Mouse (Mus musculus) ES-E14 (cell line): ENCODE measurements around the gene Fancf. TPM values are rescaled to one million over a fixed set of nuclear protein-coding genes. Genes with fewer than 3 reads are reported as not detected.

ENCODE experiments used
- DNase-seq: peaks from one replicate; pipeline ENCODE4 v3.0.0-alpha.2; 2013; ENCODE audit warnings: low read depth, low spot score
- H3K27ac ChIP-seq: 2 replicates; pipeline ENCODE4 v1.5.1; 2012; ENCODE audit warnings: low read depth, mild to moderate bottlenecking, low read length, moderate library complexity, mixed read lengths; ENCODE audit not compliant: poor library complexity, insufficient read depth, severe bottlenecking
- H3K36me3 ChIP-seq: 2 replicates; pipeline ENCODE4 v1.6.1; 2012; ENCODE audit warnings: mild to moderate bottlenecking, low read length, moderate library complexity, mixed read lengths; ENCODE audit not compliant: control insufficient read depth, poor library complexity, insufficient read depth, severe bottlenecking
- H3K4me1 ChIP-seq, 2 experiments: fragments of 150-350 bp in 1 of 2; sonication (generic) in 1 of 2; 2 replicates each; pipeline ENCODE4 v1.6.1; 2012; ENCODE audit warnings: low read length in 2 of 2, mild to moderate bottlenecking in 1 of 2, mixed read lengths in 1 of 2; ENCODE audit not compliant: control insufficient read depth in 2 of 2, insufficient read depth in 2 of 2, poor library complexity in 1 of 2
- H3K4me3 ChIP-seq, 2 experiments: fragments of 150-350 bp in 1 of 2; sonication (generic) in 1 of 2; 2 replicates each; pipeline ENCODE4 v1.5.1; 2012; ENCODE audit warnings: low read length in 2 of 2, low read depth in 1 of 2, mild to moderate bottlenecking in 1 of 2, mixed read lengths in 1 of 2; ENCODE audit not compliant: insufficient read depth in 1 of 2, poor library complexity in 1 of 2, severe bottlenecking in 1 of 2
- H3K9ac ChIP-seq: 2 replicates; pipeline ENCODE4 v1.6.1; 2012; ENCODE audit warnings: low read depth, mild to moderate bottlenecking, low read length, mixed read lengths; ENCODE audit not compliant: poor library complexity, insufficient read depth, severe bottlenecking
- H3K9me3 ChIP-seq: fragments of 150-350 bp; sonication (generic); 2 replicates; pipeline ENCODE4 v1.6.1; 2012; ENCODE audit warnings: low read depth, mild to moderate bottlenecking, low read length; ENCODE audit not compliant: control insufficient read depth, insufficient read depth
- CHD2 ChIP-seq: IDR thresholded peaks from 2 replicates; pipeline ENCODE4 v1.6.1; 2014; ENCODE audit warnings: mild to moderate bottlenecking, low read depth, low read length, inconsistent platforms
- MAFK ChIP-seq: IDR thresholded peaks from 2 replicates; pipeline ENCODE4 v1.6.1; 2014; ENCODE audit warnings: mild to moderate bottlenecking, low read depth, low read length, inconsistent platforms; ENCODE audit not compliant: insufficient read depth
- ZC3H11A ChIP-seq: IDR thresholded peaks from 2 replicates; pipeline ENCODE4 v1.6.1; 2012; ENCODE audit warnings: low read depth, mild to moderate bottlenecking, inconsistent platforms, low read length, borderline replicate concordance
- ZNF384 ChIP-seq: IDR thresholded peaks from 2 replicates; pipeline ENCODE4 v1.6.1; 2012; ENCODE audit warnings: low read depth, low read length, inconsistent platforms
- in situ Hi-C, 2 experiments: fragments of 600-800 bp; cut with MboI; formaldehyde crosslinking; loops; one replicate each; pipeline ENCODE4 v1.15.1; 2025; ENCODE audit warnings: low sequenced_read_pairs in 2 of 2, inconsistent platforms in 1 of 2; ENCODE audit not compliant: unreplicated experiment in 2 of 2
- total RNA-seq: library from RNA; depleted of rRNA; stranded (reverse); fragments of 300-350 nt; gene quantifications from 2 replicates; pipeline ENCODE4 v1.2.3, GENCODE M21; 2012; rRNA removed

The Fancf gene
- total RNA-seq, 1 experiment: 4.9 TPM

DNA sequence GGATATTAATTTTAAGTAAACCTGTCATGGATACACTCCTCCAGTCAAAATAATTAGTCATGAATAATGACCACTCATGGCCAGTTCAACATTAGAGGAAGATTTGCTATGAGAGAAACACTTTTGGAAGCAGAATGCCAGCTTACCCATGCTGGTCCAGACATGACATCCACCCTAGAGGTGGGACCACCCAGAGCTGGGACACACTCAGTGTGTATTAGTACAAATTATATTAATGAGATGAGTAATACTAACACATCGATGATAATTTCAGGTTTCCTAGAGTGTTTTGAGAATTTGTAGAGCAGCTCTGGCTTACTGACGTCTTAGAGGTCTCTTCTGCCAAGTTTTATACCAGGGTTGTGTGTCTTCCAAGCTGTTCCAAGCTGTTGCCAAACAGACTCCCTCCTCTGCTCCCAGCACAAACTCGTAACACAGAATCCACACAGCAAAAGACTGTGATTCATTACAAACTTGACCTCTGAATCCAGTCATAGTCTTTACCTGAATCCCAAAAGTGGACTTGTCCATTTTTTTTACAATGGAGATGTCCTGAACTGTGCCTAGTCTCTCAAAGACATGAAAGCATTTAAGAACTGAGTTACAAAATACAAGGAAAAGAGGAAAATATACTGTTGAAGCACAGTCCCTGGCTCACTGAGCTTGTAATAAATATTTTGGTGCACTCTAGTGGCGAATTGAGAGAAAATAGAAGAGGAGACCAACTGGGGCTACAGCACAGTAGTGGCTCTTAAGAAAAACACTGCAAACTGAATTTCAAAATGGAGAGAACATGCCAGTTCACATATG is 46.4 kb downstream of the Fancf start:
- TF ChIP-seq CHD2: no peak
- TF ChIP-seq ZNF384: no peak
- no peak for TF ChIP-seq MAFK
- TF ChIP-seq ZC3H11A: no peak
- Histone ChIP-seq H3K4me1 (no peaks in the 10 kb centered on the region), H3K27ac (no peak overlapping the region), H3K9ac (no peak overlapping the region), H3K36me3 (no peaks in the 10 kb centered on the region), H3K4me3 (no peak overlapping the region), H3K9me3 (no peaks in the 10 kb centered on the region)
- in situ Hi-C loops: no loop called here
- no peak for DNase-seq

Other genes starting within 250 kb of the Fancf start
- gene Slc17a6, start 240.3 kb downstream of the Fancf start, total RNA-seq: 0.16 and 0.40 TPM in 2 replicates
- gene Gas2, start 252 bp downstream of the Fancf start, total RNA-seq: 4.1 and 5.0 TPM in 2 replicates
- 3.3 and 5.0 TPM in 2 replicates for gene Svip, start 143.8 kb upstream of the Fancf start, total RNA-seq
- gene 1700015G11Rik, start 153.5 kb upstream of the Fancf start, total RNA-seq: not detected in 2 replicates